Mouse (Mus musculus) liver, embryonic 14.5 days (tissue): Measurements from ENCODE around the gene Shisa5.

Source experiments
- CTCF ChIP-seq: IDR thresholded peaks from 2 replicates; pipeline ENCODE4 v1.5.1; 2016; ENCODE audit warnings: antibody characterized with exemption, low read depth, control low read depth
- EP300 ChIP-seq: IDR thresholded peaks from 2 replicates; pipeline ENCODE4 v1.6.1; 2016; ENCODE audit warnings: antibody characterized with exemption, low read depth

DNA sequence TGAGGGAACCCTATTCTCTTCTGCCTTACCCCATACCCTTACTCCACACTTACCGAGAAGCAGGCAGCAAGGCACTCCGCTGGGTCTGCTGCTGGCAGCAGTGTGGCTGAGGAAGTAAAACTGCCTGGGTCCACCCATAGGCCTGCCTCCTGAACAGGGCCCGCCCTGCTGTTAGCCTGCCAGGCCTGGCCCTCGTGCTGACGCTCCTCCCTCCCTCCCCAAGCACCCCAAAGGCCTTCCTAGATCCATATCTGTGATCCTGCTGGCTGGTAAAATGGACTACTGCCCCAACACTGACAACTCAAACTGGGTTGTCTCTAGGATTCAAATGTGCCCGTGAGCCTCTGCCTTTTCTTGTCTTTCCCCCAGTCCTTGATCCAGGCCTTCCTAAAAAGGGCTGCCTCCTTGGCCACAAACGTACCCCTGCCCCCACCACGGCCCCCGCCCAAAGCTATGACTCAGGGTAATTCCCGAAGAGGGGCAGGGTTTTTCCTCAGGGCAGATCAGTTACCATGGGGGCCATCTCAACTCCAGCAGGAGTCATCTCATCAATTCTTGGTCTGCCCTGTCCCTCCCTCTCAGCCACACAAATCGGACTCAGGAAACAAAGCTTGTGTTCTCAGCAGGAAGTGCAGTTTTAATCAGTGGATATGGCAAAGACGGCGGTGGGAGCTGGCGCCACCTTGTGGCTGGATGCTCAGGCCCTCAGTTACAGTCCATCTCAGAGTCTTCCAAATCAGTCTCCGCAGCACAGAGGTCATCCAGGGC lies 21.0 kb downstream of the Shisa5 start, which contains the start of gene Trex1:
- TF ChIP-seq CTCF (peak; percentile 99), EP300 (no peak)
